Mouse (Mus musculus) limb, embryonic 14.5 days (tissue): ENCODE measurements around the gene Pgrmc2. TPM values are rescaled to one million over a fixed set of nuclear protein-coding genes. Genes with fewer than 3 reads are reported as not detected.

Experiments used
- ATAC-seq: fragments of 200-750 bp; cut with Nextera tagmentation; 2 replicates; pipeline ENCODE4 v1.8.0; 2017; ENCODE audit warnings: low read depth, moderate number of reproducible peaks, moderate TSS enrichment; ENCODE audit not compliant: low FRiP score
- DNase-seq: peaks from one replicate; pipeline ENCODE4 v3.0.0-alpha.2; 2015; ENCODE audit warnings: low spot score
- H3K27ac ChIP-seq: fragments of 300-500 bp; sonication (generic); replicated peaks from 2 replicates; pipeline ENCODE4 v1.5.1; 2014; ENCODE audit warnings: low read depth, mild to moderate bottlenecking, low read length, moderate library complexity, mixed read lengths
- H3K27me3 ChIP-seq: fragments of 300-500 bp; sonication (generic); 2 replicates; pipeline ENCODE4 v1.6.1; 2014; ENCODE audit warnings: low read length, mixed read lengths; ENCODE audit not compliant: control insufficient read depth, insufficient read depth
- H3K36me3 ChIP-seq: fragments of 300-500 bp; sonication (generic); 2 replicates; pipeline ENCODE4 v1.6.1; 2014; ENCODE audit warnings: mild to moderate bottlenecking, low read length, moderate library complexity, mixed read lengths; ENCODE audit not compliant: control insufficient read depth, insufficient read depth
- H3K4me1 ChIP-seq: fragments of 300-500 bp; sonication (generic); 2 replicates; pipeline ENCODE4 v1.6.1; 2014; ENCODE audit warnings: antibody characterized with exemption, low read length, mixed read lengths; ENCODE audit not compliant: control insufficient read depth, insufficient read depth
- H3K4me2 ChIP-seq: fragments of 300-500 bp; sonication (generic); replicated peaks from 2 replicates; pipeline ENCODE4 v1.6.1; 2014; ENCODE audit warnings: low read depth, mild to moderate bottlenecking, low read length, moderate library complexity; ENCODE audit not compliant: severe bottlenecking
- H3K4me3 ChIP-seq: fragments of 300-500 bp; sonication (generic); replicated peaks from 2 replicates; pipeline ENCODE4 v1.5.1; 2014; ENCODE audit warnings: low read length
- H3K9ac ChIP-seq: fragments of 300-500 bp; sonication (generic); 2 replicates; pipeline ENCODE4 v1.6.1; 2014; ENCODE audit warnings: mild to moderate bottlenecking, low read depth, low read length, moderate library complexity; ENCODE audit not compliant: severe bottlenecking
- H3K9me3 ChIP-seq: fragments of 300-500 bp; sonication (generic); 2 replicates; pipeline ENCODE4 v1.6.1; 2016; ENCODE audit warnings: low read length; ENCODE audit not compliant: control insufficient read depth
- POLR2A ChIP-seq: fragments of 200-500 bp; IDR thresholded peaks from 2 replicates; pipeline ENCODE4 v1.8.0; 2012; ENCODE audit warnings: inconsistent platforms, mild to moderate bottlenecking, moderate library complexity, borderline replicate concordance; ENCODE audit not compliant: insufficient read depth, insufficient read length; ENCODE audit errors: extremely low read depth
- WGBS: fragments of 180-500 bp; shearing (Covaris S2); extraction: QIAGEN DNeasy Blood & Tissue Kit; methylation state at CpG from one replicate; pipeline ENCODE4 v1.1.7; 2014; 5-methylcytosine and 5-hydroxymethylcytosine counted together
- polyA plus RNA-seq, 2 experiments: library from polyadenylated mRNA; depleted of rRNA in 1 of 2; stranded (reverse) in 1 of 2; unstranded in 1 of 2; fragments of >200 nt; fragmentation: Nextera tagmentation in 1 of 2; extraction: Ambion mirVana in 1 of 2; gene quantifications; 2 replicates each; pipeline versions ENCODE4 v1.2.1 to v1.2.3; 2012 to 2014

Pgrmc2 gene
- polyA plus RNA-seq, 2 experiments: 34.2 to 41.9 TPM

- H3K4me1 ChIP-seq: no peaks in the 10 kb centered on the region
- no peak overlapping the region for H3K27ac ChIP-seq
- ATAC-seq: no peak
- no peak overlapping the region for H3K4me2 ChIP-seq
- DNase-seq: no peak
- no peak overlapping the region for H3K4me3 ChIP-seq
- H3K36me3 ChIP-seq: no peaks in the 10 kb centered on the region
- no peaks in the 10 kb centered on the region for H3K9me3 ChIP-seq
- 76% methylated on average over 8 of the region's 8 CpGs for WGBS
- H3K27me3 ChIP-seq: no peaks in the 10 kb centered on the region
- no peak overlapping the region for H3K9ac ChIP-seq
- no peak for TF ChIP-seq POLR2A
Observed at GRCm38 (mm10) chr3:41075376-41075775, 7.5 kb downstream of the Pgrmc2 start.

DNA sequence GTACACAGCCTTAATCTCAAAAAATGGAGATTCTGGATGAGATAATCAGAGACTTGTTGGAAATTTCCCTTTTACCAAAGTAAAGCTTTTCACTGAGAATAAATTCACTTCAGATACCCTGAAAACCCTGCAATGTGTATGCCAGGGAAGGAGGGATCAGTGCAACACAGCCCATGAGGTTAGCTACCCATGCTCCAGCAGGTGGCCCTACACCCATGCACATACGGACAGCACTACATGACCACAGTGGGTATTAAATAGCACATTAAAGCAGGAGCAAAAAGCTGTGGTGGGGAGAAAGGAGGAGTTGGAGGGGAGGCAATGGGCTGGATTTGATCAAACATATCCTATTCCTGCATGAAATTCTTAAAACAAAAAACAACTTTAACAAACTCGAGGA, 12.3 kb downstream of the Pgrmc2 start:
- DNase-seq (no peak), ATAC-seq (no peak)
- H3K27me3 ChIP-seq: no peaks in the 10 kb centered on the region
- H3K9me3 ChIP-seq: no peaks in the 10 kb centered on the region
- H3K36me3 ChIP-seq: peaks cover 24% of the 10 kb centered on the region
- no peak overlapping the region for H3K4me2 ChIP-seq
- WGBS: 59% methylated on average over 2 of the region's 2 CpGs
- H3K27ac ChIP-seq: no peak overlapping the region
- H3K9ac ChIP-seq: no peak overlapping the region
- no peak for TF ChIP-seq POLR2A
- H3K4me3 ChIP-seq: no peak overlapping the region
- H3K4me1 ChIP-seq: no peaks in the 10 kb centered on the region

DNA sequence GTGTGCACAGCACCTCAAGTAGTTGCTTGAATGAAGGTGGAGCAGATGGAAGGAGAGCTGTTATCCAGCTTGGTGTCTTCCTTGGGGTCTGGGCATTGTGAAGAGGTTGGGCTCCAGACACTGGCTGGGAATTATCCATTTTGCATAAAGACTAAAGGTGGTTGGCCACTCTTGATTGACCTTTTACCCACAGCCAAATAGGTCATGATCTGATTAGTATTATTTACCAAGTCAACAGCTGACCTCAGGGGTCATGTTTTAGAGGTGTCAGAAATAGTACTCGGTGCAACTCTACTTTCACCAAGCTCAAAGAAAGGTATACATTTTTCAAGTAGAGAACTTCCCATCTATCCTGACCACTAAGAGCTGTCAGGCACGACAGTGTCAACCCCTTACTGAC, 17.5 kb downstream of the Pgrmc2 start:
- no peak for TF ChIP-seq POLR2A
- Histone ChIP-seq H3K4me1 (no peaks in the 10 kb centered on the region), H3K27me3 (no peaks in the 10 kb centered on the region), H3K36me3 (peaks cover 45% of the 10 kb centered on the region), H3K27ac (no peak overlapping the region), H3K9ac (no peak overlapping the region), H3K4me2 (no peak overlapping the region), H3K9me3 (no peaks in the 10 kb centered on the region), H3K4me3 (no peak overlapping the region)
- no peak for DNase-seq
- ATAC-seq: no peak
- 79% methylated on average over 2 of the region's 2 CpGs for WGBS

GRCm38 (mm10) chr3:41062758-41063157, 20.1 kb downstream of the Pgrmc2 start:
- Histone ChIP-seq H3K4me3 (no peak overlapping the region), H3K9ac (no peak overlapping the region), H3K27me3 (no peaks in the 10 kb centered on the region), H3K4me2 (no peak overlapping the region), H3K27ac (no peak overlapping the region), H3K4me1 (no peaks in the 10 kb centered on the region), H3K9me3 (no peaks in the 10 kb centered on the region), H3K36me3 (peaks cover 38% of the 10 kb centered on the region)
- DNase-seq: no peak
- no peak for TF ChIP-seq POLR2A
- ATAC-seq: no peak
- 88% methylated on average over 2 of the region's 2 CpGs for WGBS

GRCm38 (mm10) chr3:41061831-41062565, 20.8 kb downstream of the Pgrmc2 start:
- Histone ChIP-seq H3K4me2 (no peak overlapping the region), H3K27ac (no peak overlapping the region), H3K9ac (no peak overlapping the region), H3K27me3 (no peaks in the 10 kb centered on the region), H3K36me3 (peaks cover 30% of the 10 kb centered on the region), H3K9me3 (no peaks in the 10 kb centered on the region), H3K4me1 (no peaks in the 10 kb centered on the region), H3K4me3 (no peak overlapping the region)
- no peak for DNase-seq
- WGBS: 76% methylated on average over 3 of the region's 3 CpGs
- peak; percentile 62; the same call in 1 of the 2 replicates for ATAC-seq
- TF ChIP-seq POLR2A: no peak
